Mouse (Mus musculus) heart, embryonic 15.5 days (tissue): ENCODE results near the gene Gm4756. TPM values are rescaled to one million over a fixed set of nuclear protein-coding genes. Genes with fewer than 3 reads are reported as not detected.
"Not testable (repeated sequence)": the region's sequence is repeated elsewhere in the genome, so short reads cannot be mapped to it uniquely, and the experiment has no call there.

Experiments
- ATAC-seq: fragments of 200-750 bp; cut with Nextera tagmentation; replicated peaks from 2 replicates; pipeline ENCODE4 v1.8.0; 2017; ENCODE audit warnings: low read depth, moderate TSS enrichment; ENCODE audit not compliant: insufficient number of reproducible peaks, insufficient read depth, low FRiP score
- H3K27ac ChIP-seq: fragments of 300-500 bp; sonication (generic); 2 replicates; pipeline ENCODE4 v1.5.1; 2015; ENCODE audit warnings: mild to moderate bottlenecking, inconsistent platforms
- H3K27me3 ChIP-seq: fragments of 300-500 bp; sonication (generic); 2 replicates; pipeline ENCODE4 v1.6.1; 2015; ENCODE audit warnings: inconsistent platforms
- H3K36me3 ChIP-seq: fragments of 300-500 bp; sonication (generic); 2 replicates; pipeline ENCODE4 v1.6.1; 2015; ENCODE audit warnings: mild to moderate bottlenecking, inconsistent platforms
- H3K4me1 ChIP-seq: fragments of 300-500 bp; sonication (generic); replicated peaks from 2 replicates; pipeline ENCODE4 v1.6.1; 2015; ENCODE audit warnings: inconsistent platforms
- H3K4me2 ChIP-seq: fragments of 300-500 bp; sonication (generic); 2 replicates; pipeline ENCODE4 v1.6.1; 2015; ENCODE audit warnings: inconsistent platforms, mild to moderate bottlenecking, moderate library complexity
- H3K4me3 ChIP-seq: fragments of 300-500 bp; sonication (generic); 2 replicates; pipeline ENCODE4 v1.5.1; 2015; ENCODE audit warnings: mild to moderate bottlenecking, inconsistent platforms
- H3K9ac ChIP-seq: fragments of 300-500 bp; sonication (generic); 2 replicates; pipeline ENCODE4 v1.6.1; 2015; ENCODE audit warnings: mild to moderate bottlenecking, inconsistent platforms
- H3K9me3 ChIP-seq: fragments of 300-500 bp; sonication (generic); replicated peaks from 2 replicates; pipeline ENCODE4 v1.6.1; 2016; ENCODE audit warnings: inconsistent platforms
- WGBS: fragments of 180-500 bp; shearing (Covaris S2); methylation state at CpG from one replicate; pipeline ENCODE4 v1.1.7; 2015; ENCODE audit warnings: mixed read lengths; 5-methylcytosine and 5-hydroxymethylcytosine counted together
- polyA plus RNA-seq: library from polyadenylated mRNA; unstranded; fragments of >200 nt; fragmentation: Nextera tagmentation; extraction: Ambion mirVana; gene quantifications from 2 replicates; pipeline ENCODE4 v1.2.1, GENCODE M21; 2015

The Gm4756 gene
- polyA plus RNA-seq: not detected in 2 replicates

DNA sequence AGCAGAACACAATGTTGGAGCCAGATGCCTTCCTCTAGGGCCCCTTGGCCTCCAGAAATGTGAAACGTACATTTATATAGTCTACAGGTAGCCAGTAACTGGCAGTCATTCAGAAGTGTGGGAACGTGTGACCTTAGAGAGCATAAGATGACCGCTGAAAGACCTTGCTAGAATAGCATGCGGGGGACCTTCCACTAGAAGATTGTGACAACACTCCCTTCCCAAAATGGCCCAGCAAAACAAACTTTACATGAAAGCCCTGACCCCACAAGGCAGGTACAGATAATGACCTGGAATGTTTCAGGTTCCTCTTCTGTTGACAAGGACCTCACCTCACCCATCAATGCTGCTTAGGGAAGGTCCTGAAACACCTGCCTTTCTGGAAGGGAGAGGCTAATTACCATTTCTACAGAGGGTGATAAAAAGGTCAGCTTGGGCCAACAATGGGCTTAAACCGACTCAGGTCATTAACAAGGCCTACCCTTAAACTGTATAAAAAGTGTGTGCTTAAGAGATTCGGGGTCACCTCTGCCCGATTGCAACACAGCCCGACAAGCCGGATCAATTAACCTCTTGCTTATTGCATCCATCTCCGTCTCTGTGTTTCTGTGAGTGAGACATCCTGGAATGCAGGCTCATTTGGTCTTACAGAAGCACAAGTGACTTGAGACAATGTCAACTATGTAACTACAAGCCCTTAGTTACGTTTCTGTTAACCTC is at the start of gene Gm4756:
Gm4756 (minus strand) TSS at position 51 of the 720 bp plus-strand sequence.
- no peak within 1 kb of the TSS for H3K27ac ChIP-seq
- no peaks in the 10 kb centered on the region for H3K4me1 ChIP-seq
- H3K4me3 ChIP-seq: no peak within 1 kb of the TSS
- WGBS: 85% methylated on average over 11 of the region's 11 CpGs
- H3K9me3 ChIP-seq: no peaks in the 10 kb centered on the region
- ATAC-seq: no peak
- no peaks in the 10 kb centered on the region for H3K27me3 ChIP-seq
- H3K36me3 ChIP-seq: peaks cover 30% of the 10 kb centered on the region
- H3K4me2 ChIP-seq: no peak within 1 kb of the TSS
- no peak within 1 kb of the TSS for H3K9ac ChIP-seq

- H3K27ac ChIP-seq: no peak overlapping the region
- no peak overlapping the region for H3K9ac ChIP-seq
- 20% methylated on average over 9 of the region's 9 CpGs for WGBS
- no peaks in the 10 kb centered on the region for H3K9me3 ChIP-seq
- ATAC-seq: no peak
- peak overlapping the region; percentile 34 for H3K4me2 ChIP-seq
- no peaks in the 10 kb centered on the region for H3K27me3 ChIP-seq
- H3K4me3 ChIP-seq: no peak overlapping the region
- no peaks in the 10 kb centered on the region for H3K36me3 ChIP-seq
- H3K4me1 ChIP-seq: peaks cover 7% of the 10 kb centered on the region
These were observed 45.5 kb upstream of the Gm4756 start for GRCm38 (mm10) chr12:72694901-72695463.

GRCm38 (mm10) chr12:72694438-72694837 is 45.0 kb upstream of the Gm4756 start:
- Histone ChIP-seq H3K9me3 (no peaks in the 10 kb centered on the region), H3K4me1 (peaks cover 7% of the 10 kb centered on the region), H3K9ac (no peak overlapping the region), H3K4me2 (peak overlapping the region; percentile 43), H3K4me3 (0 out of 2 replicates have a peak overlapping the region, but pooled peaks have one; percentile 13), H3K27me3 (no peaks in the 10 kb centered on the region), H3K36me3 (no peaks in the 10 kb centered on the region), H3K27ac (no peak overlapping the region)
- ATAC-seq: no peak
- 57% methylated on average over 12 of the region's 12 CpGs for WGBS

- Histone ChIP-seq H3K27ac (no peak overlapping the region), H3K4me3 (0 out of 2 replicates have a peak overlapping the region, but pooled peaks have one; percentile 13), H3K9ac (no peak overlapping the region), H3K36me3 (no peaks in the 10 kb centered on the region), H3K4me1 (peaks cover 7% of the 10 kb centered on the region), H3K9me3 (no peaks in the 10 kb centered on the region), H3K27me3 (no peaks in the 10 kb centered on the region), H3K4me2 (peak overlapping the region; percentile 43)
- no peak for ATAC-seq
- WGBS: 35% methylated on average over 6 of the region's 6 CpGs
These were observed 44.4 kb upstream of the Gm4756 start for GRCm38 (mm10) chr12:72693895-72694294.

DNA sequence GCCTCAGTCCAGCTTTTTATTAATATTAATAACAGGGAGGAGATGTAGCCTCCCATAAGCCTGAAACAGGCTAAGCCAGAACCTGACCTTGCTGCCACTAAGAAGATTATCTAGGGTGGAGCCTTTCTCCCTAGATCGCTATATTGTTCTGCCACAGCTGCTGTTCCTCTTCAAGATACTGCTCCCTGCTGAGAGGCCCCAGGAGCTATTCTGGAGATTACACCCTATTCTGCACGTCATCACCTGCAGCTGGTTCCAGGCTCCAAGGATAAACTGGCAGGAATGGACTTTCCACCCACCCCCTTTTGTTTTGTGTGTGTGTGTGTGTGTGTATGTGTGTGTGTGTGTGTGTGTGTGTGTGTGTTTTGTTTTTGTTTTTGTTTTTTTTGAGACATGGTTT is 38.8 kb upstream of the Gm4756 start:
- WGBS: 26% methylated on average over 2 of the region's 2 CpGs
- not testable (repeated sequence) for H3K9me3 ChIP-seq, H3K9ac ChIP-seq, H3K4me1 ChIP-seq, H3K4me2 ChIP-seq, H3K27me3 ChIP-seq, ATAC-seq, H3K4me3 ChIP-seq, H3K36me3 ChIP-seq, H3K27ac ChIP-seq

GRCm38 (mm10) chr12:72687741-72688140 is 38.3 kb upstream of the Gm4756 start:
- H3K9me3 ChIP-seq, H3K4me1 ChIP-seq, H3K4me3 ChIP-seq, ATAC-seq, H3K9ac ChIP-seq, H3K4me2 ChIP-seq, H3K27ac ChIP-seq, H3K36me3 ChIP-seq, H3K27me3 ChIP-seq: not testable (repeated sequence)
- 51% methylated on average over 6 of the region's 6 CpGs for WGBS

DNA sequence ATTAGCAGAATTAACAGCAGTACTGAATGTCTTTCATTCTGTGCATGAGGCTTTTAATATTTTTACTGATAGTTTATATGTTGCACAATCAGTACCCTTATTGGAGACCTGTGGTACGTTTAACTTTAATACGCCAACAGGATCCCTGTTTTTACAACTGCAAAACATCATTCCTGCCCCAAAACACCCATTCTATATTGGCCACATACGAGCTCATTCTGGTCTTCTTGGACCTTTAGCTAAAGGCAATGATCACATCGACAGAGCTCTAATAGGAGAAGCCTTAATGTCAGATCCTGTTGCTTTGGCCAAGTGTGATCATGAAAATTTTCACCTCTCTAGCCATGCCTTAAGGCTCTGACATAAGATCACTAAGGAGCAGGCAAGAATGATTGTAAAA is 37.1 kb upstream of the Gm4756 start:
- H3K4me3 ChIP-seq, H3K36me3 ChIP-seq, ATAC-seq, H3K9me3 ChIP-seq, H3K27ac ChIP-seq, H3K9ac ChIP-seq, H3K4me2 ChIP-seq, H3K27me3 ChIP-seq: not testable (repeated sequence)
- H3K4me1 ChIP-seq: peaks cover 12% of the 10 kb centered on the region
- 82% methylated on average over 4 of the region's 4 CpGs for WGBS

- ATAC-seq: no peak
- WGBS: 92% methylated on average over 3 of the region's 3 CpGs
- H3K4me3 ChIP-seq: no peak overlapping the region
- no peak overlapping the region for H3K4me2 ChIP-seq
- no peaks in the 10 kb centered on the region for H3K27me3 ChIP-seq
- H3K4me1 ChIP-seq: peaks cover 12% of the 10 kb centered on the region
- H3K9me3 ChIP-seq: no peaks in the 10 kb centered on the region
- H3K27ac ChIP-seq: no peak overlapping the region
- no peak overlapping the region for H3K9ac ChIP-seq
- H3K36me3 ChIP-seq: no peaks in the 10 kb centered on the region
These were observed 34.2 kb upstream of the Gm4756 start for GRCm38 (mm10) chr12:72683612-72684011.

DNA sequence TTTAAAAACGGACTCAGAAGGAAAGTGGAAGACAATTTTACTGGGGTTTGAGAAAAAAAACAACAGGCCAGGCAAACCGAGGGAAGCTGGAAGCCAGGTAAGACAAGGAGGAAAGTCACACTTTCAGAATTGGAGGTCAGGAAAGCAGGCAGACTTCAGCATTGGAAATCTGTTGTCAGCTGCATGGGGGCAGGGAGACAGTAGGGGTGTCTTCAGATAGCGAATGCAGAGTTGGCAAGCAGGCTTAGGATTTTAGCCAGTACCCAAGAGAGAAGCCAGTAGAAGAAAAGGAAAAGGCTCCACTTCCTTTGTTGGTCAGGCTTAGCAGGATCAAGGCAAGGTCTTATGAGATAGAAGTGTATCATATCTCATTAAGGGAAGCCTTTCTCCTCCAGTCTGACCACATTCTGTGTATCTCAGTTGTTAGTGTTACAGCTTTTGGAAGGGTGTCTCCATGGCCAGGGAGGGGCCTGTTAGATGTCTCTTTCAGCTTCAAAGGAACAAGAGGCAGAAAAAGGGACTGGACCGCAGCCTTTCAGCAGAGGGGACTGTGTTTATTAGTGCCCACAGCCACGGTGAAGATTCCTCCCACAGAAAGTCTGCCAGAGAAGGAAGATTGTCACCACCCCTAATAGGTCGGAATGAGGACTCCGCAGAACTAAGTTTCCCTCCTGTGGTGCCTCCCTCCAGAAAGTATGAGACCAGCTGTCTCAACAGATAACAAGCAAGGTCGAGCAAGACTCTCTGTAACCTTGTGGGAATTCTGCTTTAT is 33.2 kb upstream of the Gm4756 start:
- Histone ChIP-seq H3K4me3 (no peak overlapping the region), H3K36me3 (no peaks in the 10 kb centered on the region), H3K4me2 (no peak overlapping the region), H3K27ac (peak overlapping the region; percentile 54), H3K4me1 (peaks cover 12% of the 10 kb centered on the region), H3K9ac (no peak overlapping the region), H3K9me3 (no peaks in the 10 kb centered on the region), H3K27me3 (no peaks in the 10 kb centered on the region)
- WGBS: 25% methylated on average over 8 of the region's 8 CpGs
- no peak for ATAC-seq

GRCm38 (mm10) chr12:72681919-72682318 is 32.5 kb upstream of the Gm4756 start:
- no peak for ATAC-seq
- WGBS: 83% methylated on average over 1 of the region's 1 CpGs
- H3K27me3 ChIP-seq: no peaks in the 10 kb centered on the region
- H3K4me2 ChIP-seq: no peak overlapping the region
- H3K4me1 ChIP-seq: peaks cover 12% of the 10 kb centered on the region
- H3K27ac ChIP-seq: no peak overlapping the region
- H3K9ac ChIP-seq: no peak overlapping the region
- H3K36me3 ChIP-seq: no peaks in the 10 kb centered on the region
- H3K9me3 ChIP-seq: no peaks in the 10 kb centered on the region
- H3K4me3 ChIP-seq: no peak overlapping the region

DNA sequence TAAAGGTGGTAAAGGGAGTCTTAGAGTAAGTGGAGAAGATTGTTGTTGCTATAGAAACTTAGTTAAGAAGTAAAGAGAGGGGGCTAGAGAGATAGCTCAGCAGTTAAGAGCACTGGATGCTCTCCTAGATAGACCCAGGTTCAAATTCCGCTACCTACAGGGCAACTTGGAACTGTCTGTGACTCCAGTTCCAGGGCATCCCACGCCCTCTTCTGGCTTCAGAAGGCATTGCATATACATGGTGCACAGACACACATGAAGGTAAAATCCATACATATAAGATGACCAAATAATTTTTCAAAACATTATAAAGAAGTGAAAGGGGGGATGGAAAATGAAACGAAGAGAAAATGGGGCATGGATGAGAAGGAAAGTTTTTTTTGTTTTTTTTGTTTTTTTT is 30.2 kb upstream of the Gm4756 start:
- no peaks in the 10 kb centered on the region for H3K9me3 ChIP-seq
- H3K9ac ChIP-seq: no peak overlapping the region
- no peaks in the 10 kb centered on the region for H3K27me3 ChIP-seq
- no peak overlapping the region for H3K4me3 ChIP-seq
- ATAC-seq: no peak
- 67% methylated on average over 3 of the region's 3 CpGs for WGBS
- no peaks in the 10 kb centered on the region for H3K36me3 ChIP-seq
- H3K4me2 ChIP-seq: no peak overlapping the region
- H3K4me1 ChIP-seq: peaks cover 16% of the 10 kb centered on the region
- no peak overlapping the region for H3K27ac ChIP-seq
